Mouse (Mus musculus) testis, postnatal 14 days (tissue): Measurements from ENCODE around the gene Cep57l1.
A peak's percentile ranks its signal among the peaks of the same experiment; 100 is the strongest.
"Not testable (repeated sequence)": the region's sequence is repeated elsewhere in the genome, so short reads cannot be mapped to it uniquely, and the experiment has no call there.

Source experiments
- DNase-seq: peaks from one replicate; pipeline ENCODE4 v3.0.0; 2021; ENCODE audit warnings: low spot score

The Cep57l1 gene

DNA sequence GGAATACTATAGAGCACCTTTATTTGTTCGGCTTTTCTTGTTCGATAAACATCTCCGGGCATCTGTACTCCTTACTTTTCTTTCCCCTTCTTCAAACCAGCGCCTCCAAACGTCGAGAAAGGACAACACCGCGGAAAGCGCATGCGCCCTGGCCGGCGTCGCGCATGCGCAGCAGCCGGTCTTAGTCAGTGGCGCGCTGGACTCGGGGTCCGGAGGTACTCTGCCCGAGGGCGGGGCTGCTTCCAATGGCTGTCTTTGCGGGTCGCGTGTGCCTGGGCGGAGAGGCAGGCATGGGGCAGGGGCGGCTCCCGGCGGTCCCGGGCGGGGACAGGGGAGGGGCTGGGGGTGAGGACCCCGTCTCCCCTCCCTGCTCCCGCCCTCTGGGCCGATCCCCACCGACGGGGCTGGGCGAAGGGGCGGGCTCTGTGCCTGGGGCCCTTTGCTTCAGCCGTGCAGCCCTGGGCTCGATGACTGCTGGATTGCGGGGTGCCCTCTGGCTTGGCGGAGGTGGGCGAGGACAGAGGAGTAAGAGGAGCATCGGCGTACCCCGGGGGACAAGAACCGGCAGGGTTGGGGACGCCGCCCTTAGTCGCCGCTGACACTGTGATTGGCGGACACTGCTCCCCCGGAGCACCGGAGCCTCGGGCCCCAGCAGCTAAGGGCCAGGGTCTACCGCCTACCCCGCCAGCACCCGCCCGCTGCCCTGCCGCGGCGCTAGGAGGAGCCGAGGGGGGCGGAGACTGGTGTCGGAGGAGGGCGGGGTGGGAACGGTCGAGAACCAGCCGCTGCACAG, at the start of gene Cep57l1, which contains the start of gene Sesn1:
Gene Cep57l1 (minus strand): TSS at position 101 of the 793 bp plus-strand sequence.
Gene Sesn1 (plus strand): TSS at position 165 of the 793 bp plus-strand sequence.
- peak; percentile 93 for DNase-seq

DNA sequence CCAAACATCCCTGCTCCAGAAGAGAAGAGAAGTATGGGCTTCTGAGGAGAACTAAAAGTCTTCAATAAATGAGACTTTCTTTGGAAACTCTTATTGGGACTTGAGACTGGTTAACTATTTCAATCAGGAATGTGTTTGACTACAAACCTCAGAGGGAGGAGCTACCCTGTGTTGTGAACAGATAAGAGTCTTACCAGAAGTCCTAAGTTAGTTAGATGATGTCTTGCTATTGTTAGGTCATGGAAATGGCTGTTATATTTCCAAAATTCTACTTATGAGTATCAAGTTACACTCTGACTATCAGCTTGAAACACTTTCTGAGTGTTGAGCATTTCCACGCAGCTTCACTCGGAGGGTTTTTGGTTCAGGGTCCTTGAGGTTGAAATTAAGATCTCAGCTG, 39.0 kb upstream of the Cep57l1 start:
- no peak for DNase-seq

DNA sequence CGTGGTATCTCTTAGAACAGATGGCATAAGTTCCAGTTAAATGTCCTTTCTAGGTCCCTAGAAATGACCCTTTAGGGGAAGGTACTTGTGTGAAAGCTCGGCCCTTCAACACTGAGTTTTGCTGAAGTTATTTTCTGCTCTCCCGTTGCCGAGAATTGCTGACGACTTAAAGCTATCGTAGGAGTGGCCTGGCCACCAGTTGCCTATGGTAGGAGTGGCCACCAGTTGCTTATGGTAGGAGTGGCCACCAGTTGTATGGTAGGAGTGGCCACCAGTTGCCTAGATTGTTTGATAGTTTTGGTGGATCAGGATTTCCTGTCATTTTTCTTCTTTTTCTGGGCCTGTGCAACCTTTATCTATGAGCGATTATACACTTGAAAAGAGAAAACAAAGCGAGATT, 38.1 kb upstream of the Cep57l1 start:
- DNase-seq = no peak

DNA sequence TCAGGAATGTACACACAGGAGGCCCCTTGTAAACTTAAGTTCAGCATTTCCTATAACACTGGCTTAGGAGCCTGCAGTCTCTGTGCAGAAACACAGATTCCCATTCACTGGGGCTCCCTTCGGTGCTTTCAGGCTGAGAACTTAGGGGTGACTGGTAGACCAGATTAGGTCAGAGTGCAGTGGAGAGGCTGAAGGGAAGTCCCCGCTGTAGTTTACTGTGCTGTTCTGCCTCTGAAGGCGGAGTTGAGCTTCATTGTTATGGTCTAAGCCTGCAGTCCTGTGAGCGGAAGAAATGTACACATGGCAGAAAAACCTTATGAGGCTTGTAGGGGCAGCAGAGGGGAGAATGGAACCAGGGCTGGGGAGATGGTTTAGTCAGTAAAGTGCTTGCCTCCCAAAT, 29.2 kb upstream of the Cep57l1 start:
- DNase-seq = no peak

DNA sequence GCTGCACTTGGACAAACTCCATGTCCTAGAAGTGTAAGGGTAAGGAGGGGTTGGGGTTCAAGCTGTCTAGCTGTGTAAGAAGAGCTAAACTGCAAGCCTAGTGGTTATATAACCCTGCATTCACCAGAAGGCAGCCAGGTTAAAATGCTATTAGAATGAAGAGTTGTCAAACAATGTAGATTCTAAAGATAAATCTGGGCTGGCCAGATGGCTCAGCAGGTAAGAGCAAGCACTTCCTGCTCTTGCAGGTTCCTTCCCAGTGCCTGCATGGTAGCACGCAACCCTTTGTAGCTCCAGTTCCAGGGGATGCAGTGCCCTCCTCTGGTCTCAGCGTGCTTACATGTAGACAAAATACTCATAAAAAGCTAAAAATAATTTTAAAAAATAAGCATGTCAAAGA, 24.5 kb upstream of the Cep57l1 start:
- no peak for DNase-seq

DNA sequence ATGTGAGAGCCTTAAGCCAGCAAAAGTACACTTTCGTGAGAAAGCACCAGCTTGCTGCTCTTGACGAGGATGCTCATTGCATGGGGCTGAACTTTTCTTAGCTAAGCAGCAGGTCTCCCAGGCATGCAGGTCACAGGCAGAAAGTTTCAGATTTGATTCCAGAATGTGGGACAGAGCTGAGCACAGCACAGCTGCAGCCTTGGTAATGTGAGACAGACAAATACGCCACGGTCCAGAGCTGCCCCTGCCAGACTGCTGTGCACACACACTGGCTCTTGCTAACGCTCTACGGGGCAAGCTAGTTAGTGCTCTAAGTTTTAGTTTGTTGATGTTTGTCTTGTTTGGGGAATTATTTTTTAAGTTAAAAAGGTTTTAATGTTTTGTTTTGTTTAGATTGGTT, 22.5 kb upstream of the Cep57l1 start:
- DNase-seq = no peak

DNA sequence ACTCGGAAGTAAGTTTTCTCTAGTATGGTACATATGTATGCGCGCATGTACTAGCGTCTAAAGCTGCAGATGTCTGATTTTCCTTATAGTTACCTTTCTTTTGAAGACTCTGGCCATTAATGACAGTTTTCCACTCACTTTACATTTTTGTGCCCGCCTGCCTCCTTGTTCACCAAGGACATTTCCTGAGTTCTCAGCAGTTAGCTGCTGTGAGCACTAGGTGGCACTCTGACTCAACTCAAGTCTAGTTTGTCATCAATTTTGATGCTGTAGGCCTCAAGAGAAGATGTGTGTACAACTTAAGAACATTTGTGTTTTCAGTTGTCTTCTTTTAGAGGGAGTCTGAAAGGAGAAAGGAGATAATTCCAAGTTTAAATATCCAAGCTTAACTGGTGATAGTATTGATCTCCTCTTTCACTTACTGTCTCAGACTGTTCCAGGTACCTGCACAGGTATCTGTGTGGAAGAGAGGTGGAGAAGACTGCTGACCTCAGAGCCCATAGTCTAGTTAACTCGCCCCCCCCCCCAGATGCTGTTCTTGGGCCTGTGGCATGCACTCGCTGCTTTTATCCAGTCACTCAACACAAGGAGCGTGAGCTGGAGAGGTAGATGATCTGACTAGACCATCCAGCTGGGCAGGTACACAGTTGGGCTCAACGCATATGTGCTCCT, 21.3 kb upstream of the Cep57l1 start:
- DNase-seq = no peak

DNA sequence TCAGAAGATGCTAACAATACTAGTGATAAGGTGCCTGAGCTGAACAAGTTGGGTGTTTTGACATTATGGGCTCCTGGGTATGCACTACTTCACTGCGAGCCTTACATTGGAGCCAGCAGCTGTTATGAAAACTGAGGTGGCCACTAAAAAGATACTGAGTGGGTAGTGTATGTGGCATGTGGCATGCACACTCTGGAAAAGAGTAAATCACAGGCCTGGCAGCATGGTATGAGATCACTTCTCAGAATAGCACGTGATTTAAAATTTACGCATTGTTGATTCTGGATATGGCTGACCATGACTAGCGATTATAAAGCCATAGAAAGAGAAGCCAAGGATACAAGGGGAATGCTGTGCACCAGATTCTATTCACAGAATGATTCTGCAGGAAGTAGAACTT, 20.8 kb upstream of the Cep57l1 start:
- DNase-seq = no peak

DNA sequence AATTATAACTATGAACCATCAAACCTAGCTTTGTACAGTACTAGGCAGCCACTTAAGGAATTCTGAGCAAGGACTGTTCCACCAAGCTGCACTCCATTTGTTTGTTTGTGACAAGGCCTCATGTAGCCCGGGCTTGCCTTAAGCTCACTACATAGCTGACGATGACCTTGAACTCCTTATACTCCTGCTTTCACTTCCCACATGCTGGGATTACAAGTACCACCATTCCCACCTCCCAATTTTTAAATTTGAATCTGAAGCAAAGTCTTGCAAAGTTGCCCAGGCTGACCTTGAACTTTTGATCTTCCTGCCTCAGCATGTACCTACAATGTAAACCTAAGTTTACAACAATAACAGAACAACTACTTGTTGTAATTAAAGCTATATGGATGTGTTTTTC, 20.3 kb upstream of the Cep57l1 start:
- no peak for DNase-seq

DNA sequence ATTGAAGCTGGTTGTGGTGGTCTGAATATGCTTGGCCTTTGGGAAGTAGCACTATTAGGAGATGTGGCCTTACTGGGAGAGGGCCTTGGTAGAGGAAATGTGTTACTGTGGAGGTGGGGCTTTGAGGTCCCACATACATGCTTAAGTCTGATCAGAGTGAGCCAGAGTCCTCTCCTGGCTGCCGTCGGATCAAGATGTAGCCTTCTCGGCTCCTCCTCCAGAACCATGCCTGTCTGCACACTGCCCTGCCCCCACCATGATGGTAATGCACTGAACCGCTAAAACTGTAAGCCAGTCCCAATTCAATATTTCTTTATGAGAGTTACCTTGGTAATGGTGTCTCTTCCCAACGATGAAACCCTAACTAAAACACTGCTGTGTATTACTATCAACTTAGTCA, 19.5 kb upstream of the Cep57l1 start:
- no peak for DNase-seq

DNA sequence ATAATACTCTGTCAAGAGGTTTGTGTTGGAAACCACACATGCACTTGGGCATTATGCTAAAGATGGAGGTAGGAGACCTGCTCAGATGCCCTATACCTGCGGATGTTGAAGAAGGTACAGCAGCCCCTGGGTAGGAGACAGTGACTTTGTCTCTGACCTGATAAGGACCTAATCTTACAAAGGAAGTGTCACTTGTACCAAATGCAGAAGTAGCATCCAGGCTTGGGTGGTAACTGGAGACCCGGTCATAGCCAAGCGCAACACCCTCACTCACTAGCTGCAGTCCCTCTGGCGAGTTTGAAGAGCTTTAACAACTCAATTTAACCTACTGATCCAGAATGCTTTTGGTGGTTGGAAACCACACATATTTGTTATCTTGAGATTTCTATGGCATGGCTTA, 18.1 kb upstream of the Cep57l1 start:
- no peak for DNase-seq

DNA sequence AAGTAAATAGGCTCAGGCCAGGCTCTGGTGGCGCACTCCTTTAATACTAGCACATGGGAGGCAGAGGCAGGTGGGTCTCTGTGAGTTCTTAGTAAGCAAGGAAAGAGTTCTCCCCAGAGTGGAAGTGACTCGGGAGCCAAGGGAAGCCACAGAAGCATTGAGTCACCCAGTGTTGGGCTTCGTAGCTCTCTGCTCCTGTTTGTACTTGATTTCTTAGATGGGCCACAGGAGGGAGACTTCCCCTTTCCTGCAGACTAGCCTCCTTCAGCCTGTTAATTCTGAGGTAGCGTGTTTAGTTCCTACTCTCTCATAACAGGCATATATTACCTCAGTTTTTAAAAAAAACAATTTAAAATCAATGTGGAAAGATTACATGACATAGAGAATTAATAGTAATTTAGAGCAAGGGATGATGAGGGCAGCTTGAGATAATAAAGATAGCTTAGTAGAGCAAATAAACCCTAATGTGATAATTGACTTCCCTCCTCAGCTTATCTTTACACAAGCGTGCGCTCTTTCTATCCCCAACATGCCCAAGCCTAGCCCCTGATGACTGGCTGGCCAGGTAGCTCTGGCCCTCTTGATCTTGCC, 16.9 kb upstream of the Cep57l1 start:
- DNase-seq = no peak

DNA sequence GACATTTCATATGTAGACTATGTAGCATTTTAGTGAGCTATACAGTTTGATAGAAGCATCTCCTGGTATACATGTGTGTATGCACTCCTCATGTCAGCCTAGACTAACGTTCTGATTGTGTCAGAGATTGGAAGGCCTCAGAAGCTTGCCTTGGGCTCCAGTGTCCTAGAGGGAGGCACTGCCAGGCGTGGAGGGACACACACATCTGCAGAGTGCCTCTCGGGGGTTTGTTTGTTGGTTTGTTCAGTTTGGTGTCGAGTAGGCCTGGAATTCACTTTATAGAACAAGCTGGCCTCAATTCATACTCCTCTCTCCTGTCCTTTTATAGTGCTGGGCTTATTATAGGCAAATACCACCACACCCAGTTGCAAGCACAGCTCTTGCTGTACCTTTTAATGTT, 16.3 kb upstream of the Cep57l1 start:
- no peak for DNase-seq

DNA sequence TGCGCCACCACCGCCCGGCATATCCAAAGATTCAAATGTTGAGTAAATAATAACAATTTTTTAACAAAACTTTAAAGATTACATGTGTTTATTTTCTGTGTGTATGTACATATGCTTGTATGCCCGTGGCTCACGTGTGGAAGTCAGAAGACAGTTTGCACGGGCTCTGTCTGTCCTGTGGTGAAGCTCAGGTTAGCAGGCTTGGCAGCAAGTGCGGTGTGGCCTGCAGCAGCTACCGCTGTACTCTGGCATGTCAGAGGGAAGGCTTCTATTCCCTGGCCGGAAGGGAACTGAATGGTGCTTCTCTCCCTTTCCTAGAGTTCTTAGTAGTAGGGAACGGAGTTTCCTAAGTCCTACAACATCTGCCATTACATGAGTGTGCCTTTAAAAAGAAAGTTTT, 15.4 kb upstream of the Cep57l1 start:
- no peak for DNase-seq

DNA sequence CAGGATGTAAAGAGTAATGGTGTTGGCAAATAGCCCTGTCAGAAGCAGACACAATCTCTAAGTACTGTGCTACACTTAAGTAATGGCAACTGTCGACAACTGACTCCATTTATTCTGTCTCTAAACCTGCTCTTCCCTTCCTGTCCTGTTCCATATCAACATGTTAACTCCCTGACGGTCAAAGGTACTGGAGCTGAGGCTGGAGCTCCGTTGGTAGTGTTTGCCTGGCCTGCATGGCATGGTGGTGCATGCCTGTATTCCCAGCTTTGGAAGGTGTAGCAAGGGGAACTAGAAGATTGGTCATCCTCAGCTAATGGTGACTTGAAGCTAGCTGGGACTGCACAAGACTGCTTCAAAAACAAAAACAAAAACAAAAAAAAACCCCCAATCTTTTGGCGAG, 14.2 kb upstream of the Cep57l1 start:
- no peak for DNase-seq

DNA sequence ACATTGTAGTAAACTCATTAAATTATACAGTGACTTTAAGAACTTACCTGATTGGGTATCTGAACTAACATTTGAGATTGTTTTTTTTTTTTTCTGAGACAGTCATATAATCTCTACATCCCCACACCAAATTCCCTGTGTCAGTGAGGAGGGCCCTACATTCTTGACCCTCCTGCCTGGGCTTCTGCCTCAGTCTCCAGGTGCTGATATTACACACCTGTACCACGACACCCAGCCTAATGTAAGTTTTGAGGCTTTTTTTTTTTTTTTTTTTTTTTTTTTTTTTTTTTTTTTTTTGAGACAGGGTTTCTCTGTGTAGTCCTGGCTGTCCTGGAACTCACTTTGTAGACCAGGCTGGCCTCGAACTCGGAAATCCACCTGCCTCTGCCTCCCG, 13.6 kb upstream of the Cep57l1 start:
- DNase-seq = not testable (repeated sequence)

DNA sequence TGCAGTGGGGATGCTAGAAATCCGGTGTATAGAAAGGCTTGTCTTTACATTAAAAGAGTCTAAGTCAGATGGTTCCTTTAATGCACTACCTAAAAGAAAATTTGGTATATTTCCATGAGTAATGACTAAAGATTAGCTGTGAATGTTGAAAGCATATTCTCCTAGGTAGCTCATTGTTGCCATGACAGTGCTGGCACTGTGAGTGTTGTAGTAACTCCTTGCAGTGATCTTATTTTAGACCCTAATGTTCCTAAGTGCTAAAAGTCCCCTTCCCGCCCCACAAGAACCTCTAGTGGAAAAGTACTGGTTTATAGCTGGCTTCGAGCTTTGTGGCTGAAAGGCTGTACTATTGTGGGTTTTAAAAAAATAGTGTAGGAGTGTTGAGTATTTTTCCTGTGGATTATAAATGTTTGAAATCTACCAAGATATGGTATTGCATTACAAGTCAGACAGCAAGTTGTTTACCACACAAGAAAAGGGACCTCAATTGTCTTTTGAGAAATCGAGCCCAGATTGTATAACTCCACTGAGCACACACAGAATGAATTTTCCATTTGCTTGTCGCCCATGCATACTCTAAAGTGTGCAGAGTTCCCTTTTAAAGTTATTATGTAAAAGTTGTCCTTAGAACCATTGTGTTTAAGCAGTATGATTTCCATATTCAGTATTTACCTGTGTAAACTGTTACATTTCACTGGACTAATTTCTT, 13.1 kb upstream of the Cep57l1 start:
- no peak for DNase-seq

DNA sequence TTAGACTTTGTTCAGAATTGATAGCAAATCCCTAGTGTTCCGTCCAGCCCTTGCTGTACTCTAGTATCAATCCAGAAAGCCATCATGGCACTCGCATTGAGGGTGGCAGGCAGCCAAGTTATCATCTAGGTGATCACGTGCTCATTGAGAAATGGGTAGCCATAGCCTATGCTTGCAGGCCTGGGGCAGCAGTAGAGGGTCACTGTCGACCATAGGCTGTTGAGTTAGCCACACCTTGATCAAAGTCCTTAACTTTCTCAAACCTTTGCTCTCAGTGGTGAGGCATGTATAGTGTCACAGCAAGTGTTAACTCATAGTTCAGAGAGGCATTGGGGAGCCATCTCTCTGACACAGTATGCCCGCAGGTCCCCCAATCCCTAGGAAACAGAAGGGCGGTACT, 11.5 kb upstream of the Cep57l1 start:
- no peak for DNase-seq

DNA sequence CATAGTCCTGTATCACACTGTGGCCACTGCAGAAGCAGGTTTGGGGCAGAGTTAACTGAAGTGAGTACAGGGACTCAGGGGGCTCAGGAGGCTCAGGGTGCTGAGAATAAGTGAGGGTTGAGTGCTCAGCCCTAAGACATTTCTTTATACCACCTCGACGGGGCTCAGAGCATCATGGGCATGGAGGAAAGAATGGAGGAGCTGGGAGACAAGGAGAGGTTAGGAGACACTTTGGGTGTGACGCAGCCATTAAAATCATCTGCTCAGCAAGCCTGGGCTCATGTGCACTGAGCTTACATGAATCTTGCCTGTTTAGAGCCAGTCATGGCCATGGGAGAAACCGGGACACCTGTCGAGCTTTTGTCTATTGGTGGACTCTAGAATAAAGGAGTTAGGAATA, 10.7 kb upstream of the Cep57l1 start:
- no peak for DNase-seq

DNA sequence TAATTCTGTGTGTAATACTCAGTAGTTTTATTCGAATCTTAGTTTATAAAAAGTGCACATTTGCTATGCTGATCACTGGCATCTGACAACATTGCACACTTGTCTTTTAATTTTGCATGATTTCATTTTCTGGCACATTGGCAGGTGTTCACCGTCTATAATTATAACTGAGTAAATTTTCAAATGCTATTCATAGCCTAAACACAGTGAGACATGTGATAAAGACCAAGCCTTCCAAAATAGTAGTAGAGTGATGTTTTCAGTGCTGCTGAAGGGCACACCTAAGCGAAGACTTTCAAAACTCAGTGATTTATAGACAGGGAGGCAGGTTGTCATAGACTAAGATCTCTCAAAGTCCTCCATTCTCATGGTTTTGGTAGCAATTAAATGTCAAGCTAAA, 9.6 kb upstream of the Cep57l1 start:
- DNase-seq = no peak

DNA sequence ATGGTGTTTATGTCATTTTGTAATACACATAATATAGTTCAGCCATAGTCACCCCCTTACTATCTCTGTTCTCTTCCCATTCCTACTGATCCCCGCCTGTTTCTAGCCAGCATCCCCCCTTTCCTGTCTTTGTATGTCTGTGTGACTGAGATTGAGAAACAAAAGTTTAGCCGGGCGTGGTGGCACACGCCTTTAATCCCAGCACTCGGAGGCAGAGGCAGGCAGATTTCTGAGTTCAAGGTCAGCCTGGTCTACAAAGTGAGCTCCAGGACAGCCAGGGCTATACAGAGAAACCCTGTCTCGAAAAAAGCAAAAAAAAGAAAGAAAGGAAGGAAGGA, 9.0 kb upstream of the Cep57l1 start:
- not testable (repeated sequence) for DNase-seq

DNA sequence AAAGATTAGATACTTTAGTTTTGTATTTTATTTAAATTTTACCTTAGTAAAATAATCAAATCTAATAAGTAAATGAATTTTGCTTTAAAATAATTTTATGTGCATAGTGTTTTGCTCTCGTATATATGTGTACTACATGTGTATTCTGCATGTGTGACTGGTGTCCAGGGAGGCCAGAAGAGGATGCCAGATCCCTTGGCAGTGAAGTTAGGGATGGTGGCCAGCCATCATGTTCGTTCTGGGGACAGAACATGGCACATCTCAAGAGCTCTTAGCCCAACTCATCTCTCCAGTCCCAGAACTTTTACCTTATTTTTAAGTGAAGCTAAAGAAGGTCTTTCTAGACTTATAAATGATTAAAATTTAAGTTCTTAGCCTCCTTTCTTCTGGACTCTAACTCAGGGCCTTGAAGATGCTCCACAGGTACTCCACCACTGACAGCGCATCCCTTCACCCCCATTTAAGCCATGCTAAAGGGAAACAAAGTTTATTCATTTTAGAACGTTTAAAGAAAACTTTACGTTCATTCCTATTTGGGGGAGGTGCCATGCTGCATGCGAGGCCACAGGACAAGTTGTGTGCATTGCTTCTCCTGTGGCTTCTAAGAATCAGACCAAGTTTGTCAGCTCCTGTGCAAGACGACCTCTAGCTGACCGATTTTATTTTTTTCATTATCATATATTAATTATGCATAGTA, 8.5 kb upstream of the Cep57l1 start:
- DNase-seq = no peak
